Mouse (Mus musculus): ENCODE measurements at regions not wholly inside any gene's neighbourhood (a gene's known extent, or its start where the extent isn't known, plus 50 kb on each side); places are given as distances from the start of the nearest gene placed in this dataset.
A peak's percentile ranks its signal among the peaks of the same experiment; 100 is the strongest.

GRCm38 (mm10) chr13:60057761-60058274 is 119.3 kb downstream of the Gas1 start:
- no peaks in the 10 kb centered on the region for H3K9me3 ChIP-seq (replicated peaks)
- H3K36me3 ChIP-seq = no peaks in the 10 kb centered on the region
- no peaks in the 10 kb centered on the region; the same call in 1 of the 2 replicates for H3K4me1 ChIP-seq (replicated peaks)
- no peaks in the 10 kb centered on the region for H3K27me3 ChIP-seq (replicated peaks)
- no peak overlapping the region for H3K9ac ChIP-seq
- no peak for ATAC-seq (ENCODE audit: insufficient number of reproducible peaks, low FRiP score)
- H3K4me3 ChIP-seq = no peak overlapping the region
- no peak overlapping the region for H3K27ac ChIP-seq (ENCODE audit: poor library complexity, severe bottlenecking)
- 66% methylated on average over 13 of the region's 13 CpGs for WGBS
- H3K4me2 ChIP-seq = no peak overlapping the region

DNA sequence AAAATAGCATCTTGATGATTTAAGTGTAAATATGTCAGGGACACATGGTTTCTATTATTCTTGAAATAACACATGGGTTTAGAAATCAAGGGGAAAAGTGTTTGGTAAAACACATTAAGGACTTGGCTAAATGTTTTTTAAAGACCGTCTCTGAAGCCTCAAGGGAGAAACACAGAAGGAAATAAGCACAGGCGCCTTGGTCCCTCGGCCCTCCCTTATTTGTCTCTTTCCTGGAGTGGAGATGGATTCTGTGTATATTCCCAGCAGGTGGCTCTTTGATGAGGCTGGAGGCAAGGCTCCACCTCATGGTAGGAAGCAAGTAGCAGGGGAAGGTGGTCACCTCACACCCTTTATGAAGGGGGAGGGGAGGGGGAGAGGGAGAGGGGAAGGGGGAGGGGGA is 122.6 kb downstream of the Gas1 start:
- H3K4me2 ChIP-seq = no peak overlapping the region
- no peaks in the 10 kb centered on the region for H3K4me1 ChIP-seq (replicated peaks)
- no peak for ATAC-seq (ENCODE audit: insufficient number of reproducible peaks, low FRiP score)
- H3K27ac ChIP-seq (ENCODE audit: poor library complexity, severe bottlenecking) = no peak overlapping the region
- H3K9ac ChIP-seq = no peak overlapping the region
- 45% methylated on average over 3 of the region's 3 CpGs for WGBS
- H3K27me3 ChIP-seq (replicated peaks) = no peaks in the 10 kb centered on the region
- H3K4me3 ChIP-seq = no peak overlapping the region
- no peaks in the 10 kb centered on the region for H3K36me3 ChIP-seq
- no peaks in the 10 kb centered on the region for H3K9me3 ChIP-seq (replicated peaks)

GRCm38 (mm10) chr13:60054081-60054480 is 123.1 kb downstream of the Gas1 start:
- H3K27me3 ChIP-seq (replicated peaks) = no peaks in the 10 kb centered on the region
- peaks cover under 1% of the 10 kb centered on the region; the same call in 1 of the 2 replicates for H3K4me1 ChIP-seq (replicated peaks)
- no peak overlapping the region for H3K4me3 ChIP-seq
- no peaks in the 10 kb centered on the region for H3K36me3 ChIP-seq
- WGBS = 53% methylated on average over 9 of the region's 9 CpGs
- ATAC-seq (ENCODE audit: insufficient number of reproducible peaks, low FRiP score) = no peak
- H3K4me2 ChIP-seq = no peak overlapping the region
- H3K9me3 ChIP-seq (replicated peaks) = no peaks in the 10 kb centered on the region
- no peak overlapping the region for H3K9ac ChIP-seq
- H3K27ac ChIP-seq (ENCODE audit: poor library complexity, severe bottlenecking) = no peak overlapping the region

DNA sequence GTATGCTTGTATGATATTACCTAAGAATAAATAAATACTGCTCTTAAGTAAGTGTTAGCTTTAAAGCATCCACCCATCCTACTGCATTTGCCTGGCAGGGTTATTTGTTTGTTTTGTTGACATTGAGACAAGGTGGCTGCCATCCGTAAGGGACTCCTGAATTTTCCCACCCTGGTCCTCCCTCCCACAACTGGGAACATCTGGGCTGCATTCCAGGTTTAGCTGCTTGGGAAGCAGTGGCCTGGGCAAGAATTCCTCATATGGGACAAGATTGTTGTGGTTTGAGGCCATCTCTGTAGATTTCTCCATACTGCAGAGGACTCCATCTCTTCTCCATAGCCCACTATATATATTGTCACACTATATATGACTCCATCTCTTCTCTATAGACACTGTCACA is 125.3 kb downstream of the Gas1 start:
- Histone ChIP-seq H3K27ac (ENCODE audit: poor library complexity, severe bottlenecking) (no peak overlapping the region), H3K9me3 (replicated peaks) (no peaks in the 10 kb centered on the region), H3K4me2 (no peak overlapping the region), H3K27me3 (replicated peaks) (no peaks in the 10 kb centered on the region), H3K9ac (no peak overlapping the region), H3K36me3 (no peaks in the 10 kb centered on the region), H3K4me3 (no peak overlapping the region), H3K4me1 (replicated peaks) (peaks cover 22% of the 10 kb centered on the region)
- ATAC-seq (ENCODE audit: insufficient number of reproducible peaks, low FRiP score) = no peak
- WGBS = 50% methylated on average over 1 of the region's 1 CpGs

GRCm38 (mm10) chr13:60050799-60051580 is 126.2 kb downstream of the Gas1 start:
- Histone ChIP-seq H3K4me2 (no peak overlapping the region), H3K27me3 (replicated peaks) (no peaks in the 10 kb centered on the region), H3K9me3 (replicated peaks) (no peaks in the 10 kb centered on the region), H3K4me1 (replicated peaks) (peaks cover 22% of the 10 kb centered on the region), H3K36me3 (no peaks in the 10 kb centered on the region), H3K9ac (no peak overlapping the region), H3K4me3 (no peak overlapping the region), H3K27ac (ENCODE audit: poor library complexity, severe bottlenecking) (no peak overlapping the region)
- no peak for ATAC-seq (ENCODE audit: insufficient number of reproducible peaks, low FRiP score)
- WGBS = 68% methylated on average over 9 of the region's 9 CpGs

GRCm38 (mm10) chr13:60049703-60050102 is 127.5 kb downstream of the Gas1 start:
- peaks cover 30% of the 10 kb centered on the region for H3K4me1 ChIP-seq (replicated peaks)

GRCm38 (mm10) chr13:60047791-60048730 is 129.1 kb downstream of the Gas1 start:
- H3K36me3 ChIP-seq = no peaks in the 10 kb centered on the region
- H3K4me1 ChIP-seq (replicated peaks) = peaks cover 32% of the 10 kb centered on the region
- H3K27me3 ChIP-seq (replicated peaks) = no peaks in the 10 kb centered on the region
- H3K4me2 ChIP-seq = peak overlapping the region; percentile 7; the same call in 1 of the 2 replicates
- no peaks in the 10 kb centered on the region for H3K9me3 ChIP-seq (replicated peaks)
- 41% methylated on average over 9 of the region's 9 CpGs for WGBS
- no peak overlapping the region for H3K9ac ChIP-seq
- H3K4me3 ChIP-seq = no peak overlapping the region
- peak; percentile 63 for ATAC-seq (ENCODE audit: insufficient number of reproducible peaks, low FRiP score)
- H3K27ac ChIP-seq (ENCODE audit: poor library complexity, severe bottlenecking) = 0 out of 2 replicates have a peak overlapping the region, but pooled peaks have one; percentile 38

More at GRCm38 (mm10) chr13:60049703-60050102, 127.5 kb downstream of the Gas1 start:
- Histone ChIP-seq H3K36me3 (no peaks in the 10 kb centered on the region), H3K27ac (ENCODE audit: poor library complexity, severe bottlenecking) (no peak overlapping the region), H3K9ac (no peak overlapping the region), H3K27me3 (replicated peaks) (no peaks in the 10 kb centered on the region), H3K4me3 (no peak overlapping the region), H3K4me2 (no peak overlapping the region), H3K9me3 (replicated peaks) (no peaks in the 10 kb centered on the region)
- no peak for ATAC-seq (ENCODE audit: insufficient number of reproducible peaks, low FRiP score)
- WGBS = 74% methylated on average over 3 of the region's 3 CpGs

- Histone ChIP-seq H3K4me3 (no peak overlapping the region), H3K27ac (ENCODE audit: poor library complexity, severe bottlenecking) (no peak overlapping the region), H3K9ac (no peak overlapping the region), H3K27me3 (replicated peaks) (no peaks in the 10 kb centered on the region), H3K4me1 (replicated peaks) (peaks cover 32% of the 10 kb centered on the region), H3K9me3 (replicated peaks) (no peaks in the 10 kb centered on the region), H3K4me2 (no peak overlapping the region), H3K36me3 (no peaks in the 10 kb centered on the region)
- 68% methylated on average over 4 of the region's 4 CpGs for WGBS
- no peak for ATAC-seq (ENCODE audit: insufficient number of reproducible peaks, low FRiP score)
Measured at GRCm38 (mm10) chr13:60045752-60046151, 131.4 kb downstream of the Gas1 start.

- Histone ChIP-seq H3K9ac (no peak overlapping the region), H3K27me3 (replicated peaks) (no peaks in the 10 kb centered on the region), H3K4me2 (peak overlapping the region; percentile 37), H3K4me1 (replicated peaks) (peaks cover 32% of the 10 kb centered on the region), H3K4me3 (no peak overlapping the region), H3K27ac (ENCODE audit: poor library complexity, severe bottlenecking) (no peak overlapping the region), H3K36me3 (no peaks in the 10 kb centered on the region), H3K9me3 (replicated peaks) (no peaks in the 10 kb centered on the region)
- ATAC-seq (ENCODE audit: insufficient number of reproducible peaks, low FRiP score) = no peak
- 35% methylated on average over 6 of the region's 6 CpGs for WGBS
Measured at GRCm38 (mm10) chr13:60044876-60045275, 132.3 kb downstream of the Gas1 start.

- H3K4me2 ChIP-seq = no peak overlapping the region
- ATAC-seq (ENCODE audit: insufficient number of reproducible peaks, low FRiP score) = no peak
- no peak overlapping the region for H3K4me3 ChIP-seq
- peaks cover 16% of the 10 kb centered on the region for H3K4me1 ChIP-seq (replicated peaks)
- no peaks in the 10 kb centered on the region for H3K36me3 ChIP-seq
- WGBS = 74% methylated on average over 2 of the region's 2 CpGs
- H3K9ac ChIP-seq = no peak overlapping the region
- no peaks in the 10 kb centered on the region for H3K27me3 ChIP-seq (replicated peaks)
- H3K9me3 ChIP-seq (replicated peaks) = no peaks in the 10 kb centered on the region; the same call in 1 of the 2 replicates
- no peak overlapping the region for H3K27ac ChIP-seq (ENCODE audit: poor library complexity, severe bottlenecking)
Measured at GRCm38 (mm10) chr13:60042443-60042842, 134.7 kb downstream of the Gas1 start.
